Mouse (Mus musculus) heart, embryonic 16.5 days (tissue): Measurements from ENCODE around the gene Oxct2b. TPM values are rescaled to one million over a fixed set of nuclear protein-coding genes. Genes with fewer than 3 reads are reported as not detected.
A peak's percentile ranks its signal among the peaks of the same experiment; 100 is the strongest.

ENCODE experiments used
- ATAC-seq: fragments of 200-750 bp; cut with Nextera tagmentation; replicated peaks from 2 replicates; pipeline ENCODE4 v1.8.0; 2017; ENCODE audit warnings: moderate number of reproducible peaks; ENCODE audit not compliant: insufficient read depth, low FRiP score; ENCODE audit errors: extremely low read depth
- H3K27ac ChIP-seq: fragments of 300-500 bp; sonication (generic); 2 replicates; pipeline ENCODE4 v1.5.1; 2014; ENCODE audit warnings: mild to moderate bottlenecking, low read length, control low read depth, moderate library complexity
- H3K27me3 ChIP-seq: fragments of 300-500 bp; sonication (generic); 2 replicates; pipeline ENCODE4 v1.6.1; 2014; ENCODE audit warnings: low read length, mixed read lengths; ENCODE audit not compliant: control insufficient read depth, insufficient read depth
- H3K36me3 ChIP-seq: fragments of 300-500 bp; sonication (generic); 2 replicates; pipeline ENCODE4 v1.6.1; 2014; ENCODE audit not compliant: control insufficient read depth, insufficient read depth
- H3K4me1 ChIP-seq: fragments of 300-500 bp; sonication (generic); 2 replicates; pipeline ENCODE4 v1.6.1; 2014; ENCODE audit warnings: low read length, mixed read lengths; ENCODE audit not compliant: control insufficient read depth, insufficient read depth
- H3K4me2 ChIP-seq: fragments of 300-500 bp; sonication (generic); 2 replicates; pipeline ENCODE4 v1.6.1; 2014; ENCODE audit warnings: low read depth, mild to moderate bottlenecking, control low read depth, low read length
- H3K4me3 ChIP-seq: fragments of 300-500 bp; sonication (generic); 2 replicates; pipeline ENCODE4 v1.5.1; 2014; ENCODE audit warnings: mild to moderate bottlenecking, control low read depth, low read length
- H3K9ac ChIP-seq: fragments of 300-500 bp; sonication (generic); 2 replicates; pipeline ENCODE4 v1.6.1; 2014; ENCODE audit warnings: low read length, control low read depth
- H3K9me3 ChIP-seq: fragments of 300-500 bp; sonication (generic); replicated peaks from 2 replicates; pipeline ENCODE4 v1.6.1; 2016; ENCODE audit warnings: low read length; ENCODE audit not compliant: control insufficient read depth
- WGBS: fragments of 180-500 bp; shearing (Covaris S2); extraction: QIAGEN DNeasy Blood & Tissue Kit; methylation state at CpG from one replicate; pipeline ENCODE4 v1.1.7; 2014; 5-methylcytosine and 5-hydroxymethylcytosine counted together
- polyA plus RNA-seq: library from polyadenylated mRNA; unstranded; fragments of >200 nt; fragmentation: Nextera tagmentation; extraction: Ambion mirVana; gene quantifications from 2 replicates; pipeline ENCODE4 v1.2.1, GENCODE M21; 2015

Oxct2b gene
- polyA plus RNA-seq, 1 experiment from 2014 or later = not detected

GRCm38 (mm10) chr4:123137551-123137950 is 21.5 kb downstream of the Oxct2b start:
- H3K4me1 ChIP-seq = peaks cover 12% of the 10 kb centered on the region
- ATAC-seq = no peak

GRCm38 (mm10) chr4:123139513-123140154 is 23.6 kb downstream of the Oxct2b start, which contains the start of gene Ppie:
TSS of gene Ppie (minus strand) at chr4:123139951.
- Histone ChIP-seq H3K9me3 (no peaks in the 10 kb centered on the region), H3K36me3 (peaks cover 17% of the 10 kb centered on the region), H3K27ac (peak within 1 kb of the TSS; percentile 92), H3K4me2 (peak within 1 kb of the TSS; percentile 98), H3K27me3 (0 out of 2 replicates have a peak, but pooled peaks cover 2% of the 10 kb centered on the region), H3K4me3 (peak within 1 kb of the TSS; percentile 85), H3K4me1 (peaks cover 12% of the 10 kb centered on the region), H3K9ac (peak within 1 kb of the TSS; percentile 72)
- under 1% methylated on average over 34 of the region's 34 CpGs for WGBS
- peak; percentile 96 for ATAC-seq

More at GRCm38 (mm10) chr4:123137551-123137950, 21.5 kb downstream of the Oxct2b start:
- H3K27me3 ChIP-seq = 0 out of 2 replicates have a peak, but pooled peaks cover under 1% of the 10 kb centered on the region
- no peak overlapping the region for H3K9ac ChIP-seq
- H3K4me2 ChIP-seq = no peak overlapping the region
- H3K9me3 ChIP-seq = no peaks in the 10 kb centered on the region
- H3K36me3 ChIP-seq = peaks cover 36% of the 10 kb centered on the region
- no peak overlapping the region for H3K27ac ChIP-seq
- 82% methylated on average over 3 of the region's 3 CpGs for WGBS
- H3K4me3 ChIP-seq = no peak overlapping the region

GRCm38 (mm10) chr4:123147446-123148150 is 31.5 kb downstream of the Oxct2b start:
- Histone ChIP-seq H3K27ac (no peak overlapping the region), H3K4me3 (no peak overlapping the region), H3K4me1 (no peaks in the 10 kb centered on the region), H3K9ac (no peak overlapping the region), H3K36me3 (no peaks in the 10 kb centered on the region), H3K4me2 (no peak overlapping the region), H3K9me3 (no peaks in the 10 kb centered on the region), H3K27me3 (peaks cover 2% of the 10 kb centered on the region; the same call in 1 of the 2 replicates)
- no peak for ATAC-seq
- WGBS = 59% methylated on average over 5 of the region's 5 CpGs

GRCm38 (mm10) chr4:123152003-123152402 is 35.9 kb downstream of the Oxct2b start:
- H3K36me3 ChIP-seq = no peaks in the 10 kb centered on the region
- H3K9me3 ChIP-seq = no peaks in the 10 kb centered on the region
- 73% methylated on average over 4 of the region's 4 CpGs for WGBS
- no peaks in the 10 kb centered on the region for H3K4me1 ChIP-seq
- H3K9ac ChIP-seq = no peak overlapping the region
- H3K4me3 ChIP-seq = no peak overlapping the region
- H3K27ac ChIP-seq = no peak overlapping the region
- H3K27me3 ChIP-seq = no peaks in the 10 kb centered on the region; the same call in 1 of the 2 replicates
- no peak overlapping the region for H3K4me2 ChIP-seq
- ATAC-seq = no peak

- Histone ChIP-seq H3K27ac (no peak overlapping the region), H3K4me2 (no peak overlapping the region), H3K27me3 (no peaks in the 10 kb centered on the region), H3K9ac (no peak overlapping the region), H3K4me3 (no peak overlapping the region), H3K9me3 (no peaks in the 10 kb centered on the region), H3K4me1 (no peaks in the 10 kb centered on the region), H3K36me3 (no peaks in the 10 kb centered on the region)
- ATAC-seq = no peak
- 34% methylated on average over 5 of the region's 5 CpGs for WGBS
These were observed 36.9 kb downstream of the Oxct2b start for GRCm38 (mm10) chr4:123152976-123153375.

GRCm38 (mm10) chr4:123155004-123155403 is 38.9 kb downstream of the Oxct2b start:
- ATAC-seq = no peak
- WGBS = 17% methylated on average over 4 of the region's 4 CpGs
- no peak overlapping the region for H3K27ac ChIP-seq
- no peak overlapping the region for H3K4me3 ChIP-seq
- H3K9ac ChIP-seq = no peak overlapping the region
- no peaks in the 10 kb centered on the region for H3K36me3 ChIP-seq
- H3K27me3 ChIP-seq = 0 out of 2 replicates have a peak, but pooled peaks cover under 1% of the 10 kb centered on the region
- H3K4me1 ChIP-seq = no peaks in the 10 kb centered on the region
- H3K9me3 ChIP-seq = no peaks in the 10 kb centered on the region
- no peak overlapping the region for H3K4me2 ChIP-seq

GRCm38 (mm10) chr4:123155427-123155826 is 39.4 kb downstream of the Oxct2b start:
- Histone ChIP-seq H3K9me3 (no peaks in the 10 kb centered on the region), H3K9ac (no peak overlapping the region), H3K4me3 (no peak overlapping the region), H3K27me3 (0 out of 2 replicates have a peak, but pooled peaks cover 2% of the 10 kb centered on the region), H3K36me3 (no peaks in the 10 kb centered on the region), H3K27ac (no peak overlapping the region), H3K4me1 (no peaks in the 10 kb centered on the region), H3K4me2 (no peak overlapping the region)
- no peak for ATAC-seq
- 47% methylated on average over 2 of the region's 2 CpGs for WGBS

- Histone ChIP-seq H3K9ac (no peak overlapping the region), H3K4me3 (no peak overlapping the region), H3K9me3 (no peaks in the 10 kb centered on the region), H3K27me3 (0 out of 2 replicates have a peak, but pooled peaks cover 2% of the 10 kb centered on the region), H3K27ac (no peak overlapping the region), H3K4me2 (no peak overlapping the region), H3K4me1 (no peaks in the 10 kb centered on the region), H3K36me3 (no peaks in the 10 kb centered on the region)
- ATAC-seq = no peak
These were observed 39.8 kb downstream of the Oxct2b start for GRCm38 (mm10) chr4:123155840-123156239.

GRCm38 (mm10) chr4:123160571-123160970 is 44.5 kb downstream of the Oxct2b start:
- H3K27me3 ChIP-seq = 0 out of 2 replicates have a peak, but pooled peaks cover 2% of the 10 kb centered on the region
- H3K9ac ChIP-seq = no peak overlapping the region
- peaks cover 6% of the 10 kb centered on the region; the same call in 1 of the 2 replicates for H3K4me1 ChIP-seq
- H3K27ac ChIP-seq = no peak overlapping the region
- no peaks in the 10 kb centered on the region for H3K9me3 ChIP-seq
- no peak overlapping the region for H3K4me2 ChIP-seq
- 68% methylated on average over 6 of the region's 6 CpGs for WGBS
- no peaks in the 10 kb centered on the region for H3K36me3 ChIP-seq
- ATAC-seq = no peak
- H3K4me3 ChIP-seq = no peak overlapping the region
